Mouse (Mus musculus): Measurements from ENCODE around the gene Pcnp. TPM values are rescaled to one million over a fixed set of nuclear protein-coding genes. Genes with fewer than 3 reads are reported as not detected.
"Not testable (repeated sequence)": the region's sequence is repeated elsewhere in the genome, so short reads cannot be mapped to it uniquely, and the experiment has no call there.

Gene Pcnp
- polyA plus RNA-seq (2014; fragmentation: Nextera tagmentation; extraction: Ambion mirVana): 197 and 228 TPM in 2 replicates

DNA sequence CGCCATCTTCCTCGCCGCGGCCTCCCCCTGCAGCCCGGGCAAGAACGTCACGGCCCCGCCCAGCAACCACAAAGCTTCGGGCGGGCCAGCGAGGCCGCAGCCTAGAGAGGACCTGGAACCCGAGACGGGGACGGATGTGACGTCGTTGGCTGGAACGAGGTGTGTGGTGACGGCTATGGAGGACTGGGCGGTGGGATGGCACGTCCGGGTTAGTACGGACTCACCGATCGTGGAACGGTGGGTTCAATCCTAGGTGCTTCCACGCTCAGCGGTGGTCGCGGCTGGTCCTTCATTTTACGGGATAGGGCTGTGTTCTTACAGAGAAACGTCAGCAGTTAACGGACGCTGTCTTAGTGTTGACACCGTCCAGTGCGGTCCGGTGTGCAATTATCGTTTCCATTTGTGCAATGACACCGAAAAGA is at the start of gene Pcnp:
TSS of gene Pcnp (minus strand) at position 79 of the 422 bp plus-strand sequence.
- H3K4me3 ChIP-seq (ENCODE audit: low read depth, low read length): peak within 1 kb of the TSS; percentile 62
- peak within 1 kb of the TSS; percentile 75 for H3K9ac ChIP-seq (replicated peaks; ENCODE audit: low read depth, low read length)
- peaks cover 9% of the 10 kb centered on the region; the same call in 1 of the 2 replicates for H3K36me3 ChIP-seq (ENCODE audit: control insufficient read depth, insufficient read depth, low read length)
- H3K27ac ChIP-seq (ENCODE audit: low read depth, low read length): peak within 1 kb of the TSS; percentile 84
- no peaks in the 10 kb centered on the region for H3K9me3 ChIP-seq (ENCODE audit: control insufficient read depth, low read length)
- under 1% methylated on average over 38 of the region's 39 CpGs for WGBS
- no peaks in the 10 kb centered on the region for H3K27me3 ChIP-seq (ENCODE audit: control insufficient read depth, insufficient read depth, low read length)
- peaks cover 15% of the 10 kb centered on the region for H3K4me1 ChIP-seq (ENCODE audit: control insufficient read depth, insufficient read depth, low read length)
- peak within 1 kb of the TSS; percentile 82 for H3K4me2 ChIP-seq (ENCODE audit: low read depth, low read length)
- peak; percentile 100 for ATAC-seq (ENCODE audit: low read depth)

- Histone ChIP-seq H3K4me3 (ENCODE audit: low read depth, low read length) (peak overlapping the region; percentile 62), H3K9ac (replicated peaks; ENCODE audit: low read depth, low read length) (peak overlapping the region; percentile 73), H3K27ac (ENCODE audit: low read depth, low read length) (peak overlapping the region; percentile 96), H3K9me3 (ENCODE audit: control insufficient read depth, low read length) (no peaks in the 10 kb centered on the region), H3K27me3 (ENCODE audit: control insufficient read depth, insufficient read depth, low read length) (no peaks in the 10 kb centered on the region), H3K36me3 (ENCODE audit: control insufficient read depth, insufficient read depth, low read length) (no peaks in the 10 kb centered on the region), H3K4me1 (ENCODE audit: control insufficient read depth, insufficient read depth, low read length) (peaks cover 16% of the 10 kb centered on the region), H3K4me2 (ENCODE audit: low read depth, low read length) (peak overlapping the region; percentile 76)
- ATAC-seq (ENCODE audit: low read depth): no peak
- whole genome bisulfite sequencing: 7% methylated on average over 11 of the region's 11 CpGs
Observed at GRCm38 (mm10) chr16:56076121-56076869, 46.8 kb upstream of the Pcnp start.

DNA sequence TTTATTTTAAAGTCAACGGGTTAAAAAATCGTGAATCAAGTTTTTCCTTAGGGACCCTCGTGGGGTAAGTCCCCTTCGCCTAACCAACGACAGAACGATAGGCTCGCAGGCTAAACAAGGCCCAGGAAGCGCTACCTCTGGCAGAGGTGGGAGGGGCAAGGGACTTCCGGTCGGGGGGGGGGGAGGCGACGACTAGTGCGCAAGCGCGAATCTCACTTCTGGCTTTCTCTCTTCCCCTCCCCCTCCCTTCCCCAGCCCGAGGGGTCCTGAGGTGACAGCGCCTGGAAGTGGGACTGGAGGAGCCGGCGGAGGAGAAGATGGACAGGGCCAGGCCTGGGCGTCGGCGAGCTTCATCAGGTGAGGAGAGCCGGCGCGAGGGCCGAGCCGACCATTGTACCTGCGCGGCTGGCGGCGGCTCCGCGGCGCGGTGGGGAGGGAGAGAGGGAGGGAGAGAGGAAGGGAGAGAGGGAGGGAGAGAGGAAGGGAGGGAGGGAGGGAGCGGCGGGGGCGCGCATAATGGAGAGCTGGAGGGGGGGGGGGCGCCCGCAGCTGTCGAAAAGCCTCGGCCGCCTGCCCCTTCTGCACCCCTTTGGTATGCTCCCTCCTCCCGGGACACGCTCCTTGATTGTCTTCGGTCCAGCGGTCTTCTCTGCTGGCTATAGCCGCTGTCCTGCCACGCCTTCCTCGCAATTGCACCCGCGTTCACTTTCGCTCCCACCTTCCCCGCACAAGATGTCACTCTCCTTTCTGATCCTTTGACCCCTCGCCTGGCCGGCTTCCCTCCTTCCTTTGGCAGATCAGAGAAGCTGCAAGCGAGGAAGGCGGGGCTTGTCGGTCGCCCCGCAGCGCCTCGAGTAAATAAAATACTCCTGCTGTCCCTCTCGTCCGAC is 45.9 kb upstream of the Pcnp start:
- no peaks in the 10 kb centered on the region for H3K27me3 ChIP-seq (ENCODE audit: control insufficient read depth, insufficient read depth, low read length)
- WGBS: under 1% methylated on average over 43 of the region's 66 CpGs
- ATAC-seq (ENCODE audit: low read depth): peak; percentile 93
- H3K9ac ChIP-seq (replicated peaks; ENCODE audit: low read depth, low read length): peak overlapping the region; percentile 73
- no peaks in the 10 kb centered on the region for H3K9me3 ChIP-seq (ENCODE audit: control insufficient read depth, low read length)
- peak overlapping the region; percentile 62 for H3K4me3 ChIP-seq (ENCODE audit: low read depth, low read length)
- peak overlapping the region; percentile 96 for H3K27ac ChIP-seq (ENCODE audit: low read depth, low read length)
- peak overlapping the region; percentile 76 for H3K4me2 ChIP-seq (ENCODE audit: low read depth, low read length)
- peaks cover 16% of the 10 kb centered on the region for H3K4me1 ChIP-seq (ENCODE audit: control insufficient read depth, insufficient read depth, low read length)
- H3K36me3 ChIP-seq (ENCODE audit: control insufficient read depth, insufficient read depth, low read length): no peaks in the 10 kb centered on the region

DNA sequence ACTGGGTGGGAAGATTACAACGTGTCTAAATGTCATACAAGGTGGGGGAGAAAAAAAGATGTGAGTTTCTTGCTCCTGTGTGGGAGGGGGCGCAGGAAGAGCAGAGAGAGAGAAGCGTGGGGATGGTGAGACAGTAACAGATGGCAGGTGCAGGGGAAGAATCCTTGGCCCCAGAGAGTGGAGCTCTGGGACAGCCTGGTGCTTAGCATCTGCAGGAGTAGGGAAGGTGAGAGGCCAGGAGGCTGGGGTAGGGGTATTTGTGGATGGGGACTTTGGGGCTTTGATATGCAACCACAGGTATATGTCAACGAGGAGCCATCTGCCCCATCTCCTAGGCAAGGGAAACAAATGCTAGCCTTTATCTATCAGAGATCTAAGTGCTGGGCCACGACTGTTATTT is 45.0 kb upstream of the Pcnp start:
- Histone ChIP-seq H3K4me2 (ENCODE audit: low read depth, low read length) (peak overlapping the region; percentile 76; the same call in 1 of the 2 replicates), H3K36me3 (ENCODE audit: control insufficient read depth, insufficient read depth, low read length) (no peaks in the 10 kb centered on the region), H3K27ac (ENCODE audit: low read depth, low read length) (no peak overlapping the region; the same call in 1 of the 2 replicates), H3K9ac (replicated peaks; ENCODE audit: low read depth, low read length) (no peak overlapping the region), H3K9me3 (ENCODE audit: control insufficient read depth, low read length) (no peaks in the 10 kb centered on the region), H3K4me3 (ENCODE audit: low read depth, low read length) (no peak overlapping the region), H3K27me3 (ENCODE audit: control insufficient read depth, insufficient read depth, low read length) (no peaks in the 10 kb centered on the region), H3K4me1 (ENCODE audit: control insufficient read depth, insufficient read depth, low read length) (peaks cover 16% of the 10 kb centered on the region)
- WGBS: 77% methylated on average over 5 of the region's 5 CpGs
- 0 out of 2 replicates have a peak, but pooled peaks have one; percentile 9 for ATAC-seq (ENCODE audit: low read depth)

- Histone ChIP-seq H3K36me3 (ENCODE audit: control insufficient read depth, insufficient read depth, low read length) (no peaks in the 10 kb centered on the region), H3K4me1 (ENCODE audit: control insufficient read depth, insufficient read depth, low read length) (peaks cover 16% of the 10 kb centered on the region), H3K27ac (ENCODE audit: low read depth, low read length) (no peak overlapping the region), H3K4me2 (ENCODE audit: low read depth, low read length) (no peak overlapping the region), H3K4me3 (ENCODE audit: low read depth, low read length) (no peak overlapping the region), H3K27me3 (ENCODE audit: control insufficient read depth, insufficient read depth, low read length) (no peaks in the 10 kb centered on the region), H3K9ac (replicated peaks; ENCODE audit: low read depth, low read length) (no peak overlapping the region), H3K9me3 (ENCODE audit: control insufficient read depth, low read length) (no peaks in the 10 kb centered on the region)
- 100% methylated on average over 1 of the region's 1 CpGs for WGBS
- peak; percentile 3; the same call in 1 of the 2 replicates for ATAC-seq (ENCODE audit: low read depth)
Observed at GRCm38 (mm10) chr16:56074122-56074521, 44.6 kb upstream of the Pcnp start.

DNA sequence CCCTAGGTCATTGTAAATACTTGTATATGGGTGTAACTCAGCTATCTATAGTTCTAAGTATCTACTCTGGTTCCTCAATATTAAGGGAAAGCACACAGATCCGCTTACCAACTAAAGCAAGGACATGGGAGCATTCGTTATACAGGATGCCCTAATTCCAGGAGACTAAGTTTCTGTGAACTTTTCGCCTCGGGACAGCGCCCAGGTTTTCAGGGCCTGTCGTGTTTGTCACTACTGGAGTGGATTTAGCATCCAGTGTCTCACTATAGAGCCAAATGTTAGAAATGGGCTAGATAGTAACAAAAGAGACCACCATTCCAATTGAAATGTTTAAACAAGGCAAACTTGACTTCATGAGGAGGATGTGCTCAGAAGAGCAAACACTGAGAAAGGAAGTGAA is 43.6 kb upstream of the Pcnp start:
- H3K9me3 ChIP-seq (ENCODE audit: control insufficient read depth, low read length); ATAC-seq (ENCODE audit: low read depth); H3K9ac ChIP-seq (replicated peaks; ENCODE audit: low read depth, low read length); H3K27ac ChIP-seq (ENCODE audit: low read depth, low read length); H3K4me3 ChIP-seq (ENCODE audit: low read depth, low read length); H3K36me3 ChIP-seq (ENCODE audit: control insufficient read depth, insufficient read depth, low read length); H3K4me2 ChIP-seq (ENCODE audit: low read depth, low read length); H3K27me3 ChIP-seq (ENCODE audit: control insufficient read depth, insufficient read depth, low read length): not testable (repeated sequence)
- WGBS: 88% methylated on average over 6 of the region's 6 CpGs
- peaks cover 16% of the 10 kb centered on the region for H3K4me1 ChIP-seq (ENCODE audit: control insufficient read depth, insufficient read depth, low read length)

GRCm38 (mm10) chr16:56072533-56072932 is 43.0 kb upstream of the Pcnp start:
- Histone ChIP-seq H3K9ac (replicated peaks; ENCODE audit: low read depth, low read length) (no peak overlapping the region), H3K4me2 (ENCODE audit: low read depth, low read length) (no peak overlapping the region), H3K4me1 (ENCODE audit: control insufficient read depth, insufficient read depth, low read length) (peaks cover 16% of the 10 kb centered on the region), H3K9me3 (ENCODE audit: control insufficient read depth, low read length) (no peaks in the 10 kb centered on the region), H3K36me3 (ENCODE audit: control insufficient read depth, insufficient read depth, low read length) (no peaks in the 10 kb centered on the region), H3K27me3 (ENCODE audit: control insufficient read depth, insufficient read depth, low read length) (no peaks in the 10 kb centered on the region), H3K4me3 (ENCODE audit: low read depth, low read length) (no peak overlapping the region), H3K27ac (ENCODE audit: low read depth, low read length) (no peak overlapping the region)
- no peak for ATAC-seq (ENCODE audit: low read depth)
- 84% methylated on average over 6 of the region's 6 CpGs for WGBS

DNA sequence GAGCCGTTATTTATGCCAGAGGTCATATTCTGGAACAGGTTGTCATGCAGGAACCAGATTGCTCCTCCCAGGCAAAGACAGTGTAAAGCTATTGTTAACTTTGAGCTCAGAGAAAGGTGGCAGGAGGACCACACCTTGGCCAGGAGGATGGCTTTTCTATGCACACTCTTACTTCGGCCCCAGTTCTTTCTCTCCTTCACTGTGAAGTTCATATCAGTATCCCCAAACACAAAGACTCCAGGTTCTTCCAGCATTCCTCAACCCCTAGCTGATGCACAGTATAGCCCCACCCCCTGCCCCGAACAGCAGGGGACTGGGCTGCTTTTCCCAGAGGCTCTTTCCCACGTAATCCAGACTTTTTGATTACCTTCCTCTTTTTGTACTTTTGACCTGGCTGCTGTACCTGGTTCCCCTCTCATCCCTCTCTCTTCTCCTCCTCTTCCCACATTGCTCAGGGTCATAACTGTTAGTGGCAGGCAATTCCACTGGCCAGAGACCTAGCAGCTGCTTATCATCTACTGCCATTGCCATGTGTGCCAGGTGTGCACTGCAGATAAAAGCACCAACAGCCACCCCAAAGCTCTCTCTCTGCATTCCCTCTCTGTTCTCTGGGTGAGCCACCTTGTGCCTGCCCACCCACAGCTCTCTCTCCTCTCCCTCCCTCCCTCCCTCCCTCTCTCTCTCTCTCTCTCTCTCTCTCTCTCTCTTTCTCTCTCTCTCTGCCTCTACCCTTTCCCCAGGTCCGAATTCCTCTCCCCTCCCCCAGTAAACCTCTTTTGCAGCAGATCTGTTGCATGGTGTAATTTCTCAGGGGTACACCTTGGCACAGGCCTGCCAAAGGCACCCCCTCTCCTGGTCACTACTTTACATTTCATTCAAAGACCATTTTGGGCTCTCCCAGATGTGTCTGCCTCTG is 42.0 kb upstream of the Pcnp start:
- 50% methylated on average over 5 of the region's 5 CpGs for WGBS
- ATAC-seq (ENCODE audit: low read depth): no peak
- Histone ChIP-seq H3K4me1 (ENCODE audit: control insufficient read depth, insufficient read depth, low read length) (peaks cover 8% of the 10 kb centered on the region), H3K9me3 (ENCODE audit: control insufficient read depth, low read length) (no peaks in the 10 kb centered on the region), H3K27me3 (ENCODE audit: control insufficient read depth, insufficient read depth, low read length) (no peaks in the 10 kb centered on the region), H3K4me3 (ENCODE audit: low read depth, low read length) (no peak overlapping the region), H3K36me3 (ENCODE audit: control insufficient read depth, insufficient read depth, low read length) (no peaks in the 10 kb centered on the region), H3K4me2 (ENCODE audit: low read depth, low read length) (no peak overlapping the region), H3K9ac (replicated peaks; ENCODE audit: low read depth, low read length) (no peak overlapping the region), H3K27ac (ENCODE audit: low read depth, low read length) (no peak overlapping the region)

Data from neural tube, embryonic 14.5 days (tissue).